In the genomic region with DNA sequence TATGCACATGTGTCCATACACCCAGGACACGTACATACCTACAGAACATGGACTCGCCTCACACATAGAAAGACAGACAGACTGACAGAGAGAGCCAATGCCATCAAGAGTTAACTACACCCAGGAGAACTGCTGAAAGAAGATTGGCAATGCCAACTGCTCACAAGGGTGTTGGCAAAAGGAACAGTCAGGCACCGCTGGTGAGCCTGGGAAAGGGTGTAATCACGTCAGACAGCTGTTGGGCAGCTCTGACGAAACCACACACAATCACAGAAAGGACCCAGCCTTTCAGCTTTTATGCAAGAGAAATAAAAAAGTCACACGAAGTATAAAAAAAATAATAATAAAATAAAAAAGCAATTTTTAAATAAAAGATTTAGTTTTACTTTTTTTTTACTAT, we compare ENCODE assay signal across 15 mouse cellular contexts.
"Had no signal": no experiment of that assay in that cellular context is flagged by ENCODE, and none has a peak within 500 bp of the region (broad histone marks: within the 10 kb centered on the region; RNA-seq: fewer than 3 reads in every experiment).

No protein-coding gene starts in this region.

- ATAC-seq: midbrain, embryonic 16.5 days had no signal

- H3K36me3 ChIP-seq: limb, embryonic 15.5 days; stomach, embryonic 15.5 days had no signal

- DNase-seq: kidney, postnatal 36 days; layer of hippocampus, adult 9-11 months; layer of hippocampus, postnatal 36 days; lung, adult 2 months; lung, postnatal 10 days; lung, postnatal 4 days; right cerebral cortex, postnatal 14 days; thymus, adult 2 months; thymus, postnatal 25 days had no signal

- H3K9ac ChIP-seq: limb, embryonic 15.5 days; liver, embryonic 14.5 days; stomach, embryonic 15.5 days had no signal

- H3K27ac ChIP-seq: kidney, postnatal 0 days; limb, embryonic 15.5 days; liver, embryonic 14.5 days; stomach, embryonic 15.5 days had no signal

- H3K27me3 ChIP-seq: limb, embryonic 15.5 days; stomach, embryonic 15.5 days had no signal

- H3K4me2 ChIP-seq: limb, embryonic 15.5 days; midbrain, embryonic 11.5 days; stomach, embryonic 15.5 days had no signal

- H3K9me3 ChIP-seq: limb, embryonic 15.5 days; stomach, embryonic 15.5 days had no signal

- H3K4me3 ChIP-seq: limb, embryonic 15.5 days; stomach, embryonic 15.5 days had no signal
